Mouse (Mus musculus) midbrain, postnatal 0 days (tissue): ENCODE results near the gene Rnf39. TPM values are rescaled to one million over a fixed set of nuclear protein-coding genes. Genes with fewer than 3 reads are reported as not detected.

Source experiments
- ATAC-seq: fragments of 200-750 bp; cut with Nextera tagmentation; 2 replicates; pipeline ENCODE4 v1.8.0; 2017; ENCODE audit warnings: moderate number of reproducible peaks, mild to moderate bottlenecking, moderate TSS enrichment, moderate library complexity; ENCODE audit not compliant: low FRiP score
- DNase-seq: peaks from one replicate; pipeline ENCODE4 v3.0.0-alpha.2; 2015; ENCODE audit warnings: low spot score
- H3K27ac ChIP-seq: fragments of 300-500 bp; sonication (generic); 2 replicates; pipeline ENCODE4 v1.5.1; 2014; ENCODE audit warnings: low read depth, mild to moderate bottlenecking, low read length, mixed read lengths
- H3K27me3 ChIP-seq: fragments of 300-500 bp; sonication (generic); 2 replicates; pipeline ENCODE4 v1.6.1; 2014; ENCODE audit warnings: low read length, control low read depth, mixed read lengths; ENCODE audit not compliant: insufficient read depth
- H3K36me3 ChIP-seq: fragments of 300-500 bp; sonication (generic); 2 replicates; pipeline ENCODE4 v1.6.1; 2014; ENCODE audit warnings: low read length, control low read depth, mixed read lengths; ENCODE audit not compliant: insufficient read depth
- H3K4me1 ChIP-seq: fragments of 300-500 bp; sonication (generic); 2 replicates; pipeline ENCODE4 v1.6.1; 2014; ENCODE audit warnings: mild to moderate bottlenecking, control low read depth, antibody characterized with exemption, low read length, mixed read lengths; ENCODE audit not compliant: insufficient read depth
- H3K4me2 ChIP-seq: fragments of 300-500 bp; sonication (generic); 2 replicates; pipeline ENCODE4 v1.6.1; 2014; ENCODE audit warnings: low read depth, mild to moderate bottlenecking, low read length, mixed read lengths; ENCODE audit not compliant: poor library complexity, severe bottlenecking
- H3K4me3 ChIP-seq: fragments of 300-500 bp; sonication (generic); 2 replicates; pipeline ENCODE4 v1.5.1; 2014; ENCODE audit warnings: low read depth, mild to moderate bottlenecking, low read length, moderate library complexity
- H3K9ac ChIP-seq: fragments of 300-500 bp; sonication (generic); replicated peaks from 2 replicates; pipeline ENCODE4 v1.6.1; 2014; ENCODE audit warnings: mild to moderate bottlenecking, low read length, moderate library complexity, mixed read lengths; ENCODE audit not compliant: poor library complexity, severe bottlenecking
- H3K9me3 ChIP-seq: fragments of 300-500 bp; sonication (generic); 2 replicates; pipeline ENCODE4 v1.6.1; 2016; ENCODE audit warnings: low read length, control low read depth
- CTCF ChIP-seq: IDR thresholded peaks from 2 replicates; pipeline ENCODE4 v1.5.1; 2016; ENCODE audit warnings: antibody characterized with exemption, mild to moderate bottlenecking
- WGBS: fragments of 180-500 bp; shearing (Covaris S2); extraction: QIAGEN DNeasy Blood & Tissue Kit; methylation state at CpG from one replicate; pipeline ENCODE4 v1.1.7; 2014; 5-methylcytosine and 5-hydroxymethylcytosine counted together
- polyA plus RNA-seq: library from polyadenylated mRNA; unstranded; fragments of >200 nt; fragmentation: Nextera tagmentation; extraction: Ambion mirVana; gene quantifications from 2 replicates; pipeline ENCODE4 v1.2.1, GENCODE M21; 2015
- total RNA-seq: library from RNA; depleted of rRNA; stranded (reverse); fragments of >200 nt; gene quantifications from 2 replicates; pipeline ENCODE4 v1.2.3, GENCODE M21; 2014

Rnf39 gene
- total and polyA plus RNA-seq, 2 experiments from 2014 or later, result 3.3 to 3.9 TPM

DNA sequence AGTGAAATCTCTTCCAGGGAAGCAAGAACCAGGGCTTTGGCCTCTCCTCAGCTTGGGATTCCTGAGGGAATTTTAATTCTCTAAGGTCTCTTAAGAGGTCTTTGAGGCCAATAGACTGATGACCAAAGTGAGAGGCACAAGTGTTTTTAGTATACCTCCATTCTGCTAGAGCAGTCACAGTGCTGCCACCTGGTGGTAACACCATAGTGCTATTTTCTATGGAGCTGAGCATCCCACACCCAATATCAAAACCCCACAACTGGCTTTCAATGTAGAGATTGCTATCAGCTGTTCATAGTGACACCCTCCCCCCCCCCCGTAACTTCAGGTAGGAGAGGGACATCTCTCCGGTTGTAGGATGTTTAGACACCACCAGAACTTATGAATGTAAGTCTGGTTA, 28.6 kb upstream of the Rnf39 start:
- Histone ChIP-seq H3K4me1 (no peaks in the 10 kb centered on the region), H3K9me3 (no peaks in the 10 kb centered on the region), H3K27me3 (no peaks in the 10 kb centered on the region), H3K9ac (no peak overlapping the region), H3K27ac (no peak overlapping the region), H3K4me3 (no peak overlapping the region), H3K36me3 (no peaks in the 10 kb centered on the region), H3K4me2 (no peak overlapping the region)
- ATAC-seq, result no peak
- 11% methylated on average over 2 of the region's 2 CpGs for WGBS
- peak; percentile 79 for TF ChIP-seq CTCF
- DNase-seq, result peak; percentile 77

GRCm38 (mm10) chr17:36915076-36915475, 27.6 kb upstream of the Rnf39 start:
- Histone ChIP-seq H3K36me3 (no peaks in the 10 kb centered on the region), H3K4me1 (no peaks in the 10 kb centered on the region), H3K4me2 (no peak overlapping the region), H3K27ac (no peak overlapping the region), H3K4me3 (no peak overlapping the region), H3K9me3 (no peaks in the 10 kb centered on the region), H3K27me3 (no peaks in the 10 kb centered on the region), H3K9ac (no peak overlapping the region)
- 12% methylated on average over 9 of the region's 9 CpGs for WGBS
- DNase-seq, result peak; percentile 43
- ATAC-seq, result no peak
- TF ChIP-seq CTCF, result peak; percentile 76

DNA sequence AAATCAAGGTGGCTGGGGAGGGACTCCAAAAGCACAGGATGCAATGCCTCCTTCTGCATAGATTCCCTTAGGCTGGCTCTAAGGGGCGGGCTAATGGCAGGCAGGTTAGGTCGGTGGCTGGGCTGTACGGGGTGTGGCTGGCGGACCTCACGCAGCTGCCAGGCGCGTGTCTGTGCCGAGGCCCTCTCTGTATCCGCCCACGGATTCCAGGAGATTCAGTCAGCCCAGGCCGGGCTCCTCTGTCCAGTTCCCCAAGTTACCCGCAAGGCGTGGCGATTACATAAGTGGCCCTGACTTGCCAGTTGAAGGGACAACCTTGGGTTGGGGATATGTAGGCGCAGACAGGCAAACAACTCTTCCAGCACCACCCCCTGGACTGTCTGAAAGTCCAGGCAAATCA, 22.5 kb upstream of the Rnf39 start:
- Histone ChIP-seq H3K27ac (no peak overlapping the region), H3K4me2 (no peak overlapping the region), H3K9me3 (no peaks in the 10 kb centered on the region), H3K4me1 (no peaks in the 10 kb centered on the region), H3K27me3 (no peaks in the 10 kb centered on the region), H3K9ac (no peak overlapping the region), H3K36me3 (no peaks in the 10 kb centered on the region), H3K4me3 (no peak overlapping the region)
- DNase-seq, result no peak
- 61% methylated on average over 15 of the region's 15 CpGs for WGBS
- no peak for TF ChIP-seq CTCF
- ATAC-seq, result no peak

DNA sequence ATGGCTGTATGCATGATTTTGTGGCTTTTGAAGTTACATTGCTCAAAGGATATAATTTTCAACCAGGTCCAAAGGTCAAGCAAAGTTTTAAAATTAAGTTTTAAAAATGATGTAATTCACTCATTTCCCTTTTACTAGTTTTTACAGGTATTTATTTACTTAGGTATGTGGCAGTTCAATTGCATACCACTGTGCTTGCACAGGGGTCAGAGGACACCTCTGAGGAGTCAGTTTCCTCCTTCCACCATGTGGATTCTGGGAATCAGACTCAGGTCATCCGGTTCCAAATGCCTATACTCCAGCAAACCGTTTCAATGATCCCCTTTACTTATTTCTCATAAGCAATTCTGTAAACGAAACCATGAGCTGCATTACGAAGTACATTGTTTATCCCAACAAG, 20.0 kb upstream of the Rnf39 start:
- Histone ChIP-seq H3K4me1 (no peaks in the 10 kb centered on the region), H3K4me3 (no peak overlapping the region), H3K27me3 (no peaks in the 10 kb centered on the region), H3K36me3 (no peaks in the 10 kb centered on the region), H3K9ac (no peak overlapping the region), H3K9me3 (no peaks in the 10 kb centered on the region), H3K4me2 (no peak overlapping the region), H3K27ac (no peak overlapping the region)
- DNase-seq (no peak), ATAC-seq (no peak)
- no peak for TF ChIP-seq CTCF
- 91% methylated on average over 4 of the region's 4 CpGs for WGBS

GRCm38 (mm10) chr17:36923491-36923890, 19.2 kb upstream of the Rnf39 start:
- H3K36me3 ChIP-seq, result no peaks in the 10 kb centered on the region
- no peak overlapping the region for H3K9ac ChIP-seq
- H3K4me2 ChIP-seq, result no peak overlapping the region
- H3K27me3 ChIP-seq, result no peaks in the 10 kb centered on the region
- H3K9me3 ChIP-seq, result no peaks in the 10 kb centered on the region
- H3K4me1 ChIP-seq, result no peaks in the 10 kb centered on the region
- TF ChIP-seq CTCF, result no peak
- DNase-seq, result no peak
- WGBS, result 70% methylated on average over 4 of the region's 4 CpGs
- no peak for ATAC-seq
- no peak overlapping the region for H3K4me3 ChIP-seq
- H3K27ac ChIP-seq, result no peak overlapping the region

DNA sequence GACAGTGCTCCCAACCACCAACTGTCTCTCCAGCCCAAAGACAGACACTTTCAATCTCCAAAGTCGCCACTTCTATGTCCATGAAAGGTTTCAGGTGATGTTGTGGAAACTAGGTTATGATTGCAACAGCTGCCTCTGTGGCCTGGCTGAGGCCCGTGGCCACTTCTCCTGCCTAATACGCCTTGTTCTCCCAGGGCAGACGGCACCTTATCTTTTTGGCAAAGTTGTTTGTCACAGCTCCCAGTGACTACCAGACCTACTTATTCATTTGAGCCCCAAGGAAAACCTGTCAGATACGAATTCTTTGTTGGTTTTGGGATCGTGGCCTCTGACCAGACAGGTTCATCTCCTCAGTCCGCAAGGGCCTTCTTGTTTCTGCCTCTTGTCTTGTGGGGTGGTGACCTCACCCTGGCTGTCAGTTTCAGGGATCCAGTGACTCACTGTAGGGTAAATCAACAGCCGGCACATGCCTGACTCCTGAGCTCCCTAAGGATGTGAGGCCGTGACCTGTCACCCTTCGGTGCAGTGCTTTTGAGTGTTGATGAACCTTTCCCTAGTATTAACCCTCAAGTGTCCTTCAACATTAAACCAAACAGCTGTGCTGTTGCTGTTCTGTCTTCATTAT, 15.1 kb upstream of the Rnf39 start:
- no peaks in the 10 kb centered on the region for H3K9me3 ChIP-seq
- no peaks in the 10 kb centered on the region for H3K4me1 ChIP-seq
- no peak overlapping the region for H3K27ac ChIP-seq
- H3K36me3 ChIP-seq, result no peaks in the 10 kb centered on the region
- TF ChIP-seq CTCF, result no peak
- H3K4me2 ChIP-seq, result no peak overlapping the region
- no peaks in the 10 kb centered on the region for H3K27me3 ChIP-seq
- DNase-seq, result no peak
- no peak overlapping the region for H3K4me3 ChIP-seq
- no peak overlapping the region for H3K9ac ChIP-seq
- WGBS, result 71% methylated on average over 10 of the region's 10 CpGs
- ATAC-seq, result no peak
